Mouse (Mus musculus) T-helper 17 cell (primary cell): ENCODE data around the gene Abhd5.

Experiments used
- in situ Hi-C, 2 experiments: fragments of 300-600 bp; cut with MboI, MseI; formaldehyde crosslinking; loops; 1 replicate in 1 of 2; 2 replicates in 1 of 2; pipeline ENCODE4 v1.15.1; 2025; ENCODE audit warnings: high pct_unique_total_duplicates in 2 of 2

Abhd5 gene

GRCm38 (mm10) chr9:122345291-122345690 is 6.1 kb upstream of the Abhd5 start:
- in situ Hi-C loops, result no loop called here

- in situ Hi-C loops, result no loop called here
These were observed 5.3 kb upstream of the Abhd5 start for GRCm38 (mm10) chr9:122346059-122346458.

- in situ Hi-C loops, result no loop called here
These were observed 3.5 kb upstream of the Abhd5 start for GRCm38 (mm10) chr9:122347882-122348281.

- in situ Hi-C loops, result no loop called here
These were observed 2.1 kb upstream of the Abhd5 start for GRCm38 (mm10) chr9:122349286-122349685.

- in situ Hi-C loops, result no loop called here
These were observed 845 bp upstream of the Abhd5 start for GRCm38 (mm10) chr9:122350396-122351130.

- in situ Hi-C loops, result no loop called here
These were observed 601 bp downstream of the Abhd5 start for GRCm38 (mm10) chr9:122352025-122352392.

- in situ Hi-C loops, result no loop called here
These were observed 1.5 kb downstream of the Abhd5 start for GRCm38 (mm10) chr9:122352911-122353310.

GRCm38 (mm10) chr9:122354240-122354639 is 2.8 kb downstream of the Abhd5 start:
- in situ Hi-C loops, result no loop called here

GRCm38 (mm10) chr9:122357073-122357472 is 5.7 kb downstream of the Abhd5 start:
- in situ Hi-C loops, result no loop called here

GRCm38 (mm10) chr9:122357626-122358025 is 6.2 kb downstream of the Abhd5 start:
- in situ Hi-C loops, result no loop called here

GRCm38 (mm10) chr9:122364171-122364570 is 12.8 kb downstream of the Abhd5 start:
- in situ Hi-C loops, result no loop called here

GRCm38 (mm10) chr9:122370292-122370794 is 18.9 kb downstream of the Abhd5 start:
- in situ Hi-C loops, result loop anchor here (5.0 to 10.0 kb wide), 2 partner anchors 552 to 1216 kb away; partner anchors contain the start of gene Zfp105 (in 1 of the 2)

GRCm38 (mm10) chr9:122372506-122372905 is 21.1 kb downstream of the Abhd5 start:
- in situ Hi-C loops, result loop anchor here (5.0 to 10.0 kb wide), 2 partner anchors 550 to 1218 kb away; partner anchors contain the start of gene Zfp105 (in 1 of the 2)

GRCm38 (mm10) chr9:122372991-122373390 is 21.6 kb downstream of the Abhd5 start:
- in situ Hi-C loops, result loop anchor here (5.0 to 10.0 kb wide), 2 partner anchors 549 to 1218 kb away; partner anchors contain the start of gene Zfp105 (in 1 of the 2)

- in situ Hi-C loops, result loop anchor here in 1 of 2 experiments (10.0 kb wide), 1 partner anchor 1224 kb away; no protein-coding TSS in a partner anchor
These were observed 27.6 kb downstream of the Abhd5 start for GRCm38 (mm10) chr9:122378986-122379385.

GRCm38 (mm10) chr9:122380959-122381358 is 29.6 kb downstream of the Abhd5 start:
- in situ Hi-C loops, result no loop called here

GRCm38 (mm10) chr9:122382006-122382405 is 30.6 kb downstream of the Abhd5 start:
- in situ Hi-C loops, result no loop called here

- in situ Hi-C loops, result no loop called here
These were observed 34.6 kb downstream of the Abhd5 start for GRCm38 (mm10) chr9:122386015-122386414.

GRCm38 (mm10) chr9:122389287-122389920 is 38.0 kb downstream of the Abhd5 start:
- in situ Hi-C loops, result no loop called here

GRCm38 (mm10) chr9:122395816-122396215 is 44.4 kb downstream of the Abhd5 start:
- in situ Hi-C loops, result no loop called here

GRCm38 (mm10) chr9:122397156-122397555 is 45.7 kb downstream of the Abhd5 start:
- in situ Hi-C loops, result no loop called here

- in situ Hi-C loops, result no loop called here
These were observed 47.3 kb downstream of the Abhd5 start for GRCm38 (mm10) chr9:122398746-122399145.

- in situ Hi-C loops, result no loop called here
These were observed 49.8 kb downstream of the Abhd5 start for GRCm38 (mm10) chr9:122401239-122401638.
